Mouse (Mus musculus): ENCODE data around the gene Gm28048.

Gene Gm28048

GRCm38 (mm10) chr11:22950131-22950530, 31.8 kb downstream of the Gm28048 start:
- DNase-seq (ENCODE audit: low spot score): no peak

GRCm38 (mm10) chr11:22949101-22949500, 32.8 kb downstream of the Gm28048 start:
- DNase-seq (ENCODE audit: low spot score): no peak

GRCm38 (mm10) chr11:22938983-22939382, 42.9 kb downstream of the Gm28048 start:
- DNase-seq (ENCODE audit: low spot score): no peak

- no peak for DNase-seq (ENCODE audit: low spot score)
These were observed 44.1 kb downstream of the Gm28048 start for GRCm38 (mm10) chr11:22937716-22938316.

GRCm38 (mm10) chr11:22936446-22937125, 45.3 kb downstream of the Gm28048 start:
- no peak for DNase-seq (ENCODE audit: low spot score)

- no peak for DNase-seq (ENCODE audit: low spot score)
These were observed 49.7 kb downstream of the Gm28048 start for GRCm38 (mm10) chr11:22932167-22932566.

GRCm38 (mm10) chr11:22931320-22931905, 50.5 kb downstream of the Gm28048 start:
- no peak for DNase-seq (ENCODE audit: low spot score)

- no peak for DNase-seq (ENCODE audit: low spot score)
These were observed 51.8 kb downstream of the Gm28048 start for GRCm38 (mm10) chr11:22930129-22930528.

GRCm38 (mm10) chr11:22928586-22929169, 53.2 kb downstream of the Gm28048 start:
- DNase-seq (ENCODE audit: low spot score): no peak

- no peak for DNase-seq (ENCODE audit: low spot score)
These were observed 58.3 kb downstream of the Gm28048 start for GRCm38 (mm10) chr11:22923606-22924005.

GRCm38 (mm10) chr11:22922546-22922945, 59.3 kb downstream of the Gm28048 start:
- no peak for DNase-seq (ENCODE audit: low spot score)

GRCm38 (mm10) chr11:22919336-22919735, 62.6 kb downstream of the Gm28048 start:
- no peak for DNase-seq (ENCODE audit: low spot score)

- DNase-seq (ENCODE audit: low spot score): no peak
These were observed 64.1 kb downstream of the Gm28048 start for GRCm38 (mm10) chr11:22917786-22918185.

- no peak for DNase-seq (ENCODE audit: low spot score)
These were observed 68.1 kb downstream of the Gm28048 start for GRCm38 (mm10) chr11:22913744-22914143.

GRCm38 (mm10) chr11:22911831-22912230, 70.1 kb downstream of the Gm28048 start:
- no peak for DNase-seq (ENCODE audit: low spot score)

GRCm38 (mm10) chr11:22906453-22906865, 75.4 kb downstream of the Gm28048 start:
- DNase-seq (ENCODE audit: low spot score): no peak

- DNase-seq (ENCODE audit: low spot score): no peak
These were observed 79.0 kb downstream of the Gm28048 start for GRCm38 (mm10) chr11:22902923-22903322.

- DNase-seq (ENCODE audit: low spot score): no peak
These were observed 81.8 kb downstream of the Gm28048 start for GRCm38 (mm10) chr11:22900041-22900440.

- no peak for DNase-seq (ENCODE audit: low spot score)
These were observed 84.2 kb downstream of the Gm28048 start for GRCm38 (mm10) chr11:22897642-22898041.

GRCm38 (mm10) chr11:22897127-22897526, 84.8 kb downstream of the Gm28048 start:
- no peak for DNase-seq (ENCODE audit: low spot score)

- no peak for DNase-seq (ENCODE audit: low spot score)
These were observed 88.8 kb downstream of the Gm28048 start for GRCm38 (mm10) chr11:22893075-22893474.

- DNase-seq (ENCODE audit: low spot score): no peak
These were observed 89.4 kb downstream of the Gm28048 start for GRCm38 (mm10) chr11:22892466-22892865.

GRCm38 (mm10) chr11:22891876-22892275, 90.0 kb downstream of the Gm28048 start:
- no peak for DNase-seq (ENCODE audit: low spot score)

All from retina, embryonic 14.5 days (tissue).